Mouse (Mus musculus) liver, adult 2 months (tissue): ENCODE measurements at regions not wholly inside any gene's neighbourhood (a gene's known extent, or its start where the extent isn't known, plus 50 kb on each side); places are given as distances from the start of the nearest gene placed in this dataset.

Experiments
- CTCF ChIP-seq: fragments of 200-500 bp; IDR thresholded peaks from 2 replicates; pipeline ENCODE4 v1.5.1; 2011; ENCODE audit warnings: low read depth, low read length, control low read depth
- POLR2A ChIP-seq: fragments of 200-500 bp; IDR thresholded peaks from 2 replicates; pipeline ENCODE4 v1.6.1; 2011; ENCODE audit warnings: low read length, control low read depth; ENCODE audit not compliant: insufficient read depth; ENCODE audit errors: extremely low read depth

- TF ChIP-seq CTCF (no peak), POLR2A (no peak)
Measured at GRCm38 (mm10) chr4:32174771-32175170, 63.8 kb upstream of the Bach2 start.
